Mouse (Mus musculus): ENCODE measurements around the gene Tap2.
A peak's percentile ranks its signal among the peaks of the same experiment; 100 is the strongest.

Tap2 gene

DNA sequence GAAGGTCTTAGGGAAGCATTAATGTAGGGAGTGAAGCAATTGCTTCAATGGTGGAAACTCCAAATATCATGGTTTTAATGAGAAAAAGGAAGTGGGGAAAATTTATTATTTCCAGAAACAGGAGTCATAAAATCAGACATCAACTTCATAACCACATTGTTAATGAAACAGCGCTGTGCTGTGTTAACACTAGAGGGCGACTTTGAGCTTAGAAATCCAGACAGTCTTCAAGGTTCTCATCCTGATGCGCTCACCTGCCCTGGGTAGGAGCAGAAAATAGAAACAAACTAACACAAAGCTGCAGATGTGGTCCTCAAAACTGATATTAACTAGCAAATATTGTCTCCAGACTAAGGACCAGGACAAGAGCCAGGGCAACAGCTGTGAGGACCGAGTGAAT, 46.6 kb downstream of the Tap2 start:
- DNase-seq (ENCODE audit: inconsistent ontology term): peak; percentile 14

DNA sequence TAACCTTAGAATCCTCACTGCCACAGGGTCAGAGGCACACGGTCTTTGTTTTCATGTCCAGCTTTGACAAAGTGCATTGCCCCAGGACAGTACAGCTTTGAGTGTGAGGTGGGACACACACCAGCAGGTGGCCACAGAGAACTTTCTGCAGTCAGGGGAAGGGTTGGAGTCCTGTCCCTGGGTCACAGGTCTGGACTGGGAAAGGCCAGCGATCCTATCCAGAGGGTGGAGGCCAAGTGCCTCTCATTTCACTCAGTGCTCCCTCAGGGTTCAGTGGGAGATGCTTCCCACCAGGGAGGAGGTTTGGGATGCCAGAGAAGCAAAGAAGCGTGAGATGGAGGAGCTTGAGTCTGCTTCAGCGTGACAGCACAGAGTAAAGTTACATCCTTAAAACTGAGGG, 48.3 kb downstream of the Tap2 start:
- peak; percentile 43 for DNase-seq (ENCODE audit: inconsistent ontology term)

DNA sequence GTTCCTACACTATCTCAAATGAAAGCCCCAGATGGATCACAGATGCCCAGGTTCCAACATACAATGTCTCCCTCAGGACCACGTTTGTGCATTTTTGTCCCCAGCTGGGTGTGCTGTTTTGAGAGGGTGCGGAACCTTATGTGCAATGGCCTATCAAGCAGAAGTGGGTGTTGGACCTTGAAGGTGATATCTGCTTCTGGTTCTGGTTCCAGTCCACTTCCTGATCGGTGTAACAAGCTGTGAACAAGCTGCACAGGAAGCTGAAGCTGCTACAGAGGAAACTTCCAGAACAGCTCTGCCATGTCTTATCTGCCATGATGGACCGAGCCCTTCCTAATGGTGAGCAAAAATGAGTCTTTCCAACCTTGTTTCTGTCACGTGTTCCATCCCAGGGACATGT, 53.2 kb downstream of the Tap2 start:
- no peak for DNase-seq (ENCODE audit: inconsistent ontology term)

DNA sequence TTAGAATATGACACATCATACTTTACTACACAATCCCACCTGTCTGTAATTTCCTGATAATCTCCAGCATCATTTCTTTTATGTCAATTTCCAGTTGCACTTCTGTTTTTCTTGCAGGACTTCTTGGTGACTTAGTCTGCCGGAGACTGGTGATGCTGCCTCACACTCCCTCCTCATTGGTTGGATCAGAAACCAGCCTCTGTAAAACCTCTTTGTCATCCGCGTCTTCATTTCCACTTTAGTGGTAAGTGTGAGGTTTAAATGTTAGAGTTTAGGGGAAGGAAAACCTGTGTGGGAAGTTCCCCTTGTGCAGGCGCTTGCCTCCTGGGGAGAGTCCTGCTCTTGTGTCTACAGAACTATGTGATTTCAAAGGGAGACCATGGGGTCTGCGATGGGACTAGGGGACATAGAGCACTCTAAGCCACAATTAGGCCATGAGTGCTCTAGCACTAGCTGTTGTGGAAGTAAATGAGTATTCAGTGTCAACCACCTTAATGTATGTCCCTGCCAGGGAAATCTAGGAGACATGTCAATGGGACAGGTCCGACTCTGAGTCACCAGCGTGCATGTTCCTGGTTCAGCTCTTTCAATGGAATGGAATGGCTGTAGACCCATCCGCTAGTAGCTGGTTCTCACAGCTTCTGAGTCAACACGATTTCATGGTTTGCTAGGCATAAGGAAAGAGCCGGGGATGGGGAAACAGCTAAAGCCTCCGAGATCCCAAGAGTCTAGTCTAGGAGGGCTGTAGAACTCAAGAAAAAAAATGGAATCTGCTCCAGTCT, 54.5 kb downstream of the Tap2 start, which contains the start of gene H2-Ab1:
H2-Ab1 (plus strand) TSS at position 96 of the 782 bp plus-strand sequence.
- DNase-seq (ENCODE audit: inconsistent ontology term): peak; percentile 40

DNA sequence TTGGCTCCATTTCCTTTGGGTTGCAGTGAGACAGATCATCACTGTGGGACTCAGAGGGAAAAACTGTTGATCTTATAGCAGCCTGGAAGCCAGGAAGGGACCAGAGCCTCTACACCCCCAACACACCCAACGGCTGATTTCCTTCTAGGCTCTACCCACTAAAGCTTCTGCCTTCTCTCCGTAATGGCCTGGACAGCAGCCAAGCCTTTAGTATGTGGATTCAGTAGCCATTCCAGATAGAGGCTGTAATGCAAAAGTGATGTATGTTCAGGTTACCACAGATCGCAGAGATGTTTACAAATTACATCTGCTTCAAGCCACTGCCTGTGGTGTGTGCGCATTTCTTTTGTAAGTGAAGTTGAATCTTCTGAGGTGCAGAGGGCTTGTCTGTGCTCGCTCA, 57.2 kb downstream of the Tap2 start:
- DNase-seq (ENCODE audit: inconsistent ontology term): no peak

DNA sequence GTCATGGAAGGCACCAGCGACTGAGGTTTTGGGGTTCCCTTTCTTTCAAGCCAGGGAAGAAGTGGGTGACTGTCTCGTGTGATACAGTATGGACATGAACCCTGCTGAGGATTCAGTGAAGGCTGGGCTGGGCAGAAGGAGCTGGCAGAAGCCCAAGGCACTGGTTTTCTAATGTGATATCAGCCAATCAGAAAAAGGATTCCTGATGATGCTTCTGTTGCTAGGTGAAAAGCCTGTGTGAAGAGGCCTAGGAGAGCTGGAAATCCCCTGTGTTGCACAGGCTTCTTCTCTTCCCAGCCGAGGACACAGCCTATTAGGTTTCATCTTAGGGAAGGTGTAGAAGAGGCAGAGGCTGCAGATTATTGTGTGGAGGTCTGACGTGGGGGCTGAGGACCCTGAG, 58.2 kb downstream of the Tap2 start:
- DNase-seq (ENCODE audit: inconsistent ontology term): peak; percentile 74

DNA sequence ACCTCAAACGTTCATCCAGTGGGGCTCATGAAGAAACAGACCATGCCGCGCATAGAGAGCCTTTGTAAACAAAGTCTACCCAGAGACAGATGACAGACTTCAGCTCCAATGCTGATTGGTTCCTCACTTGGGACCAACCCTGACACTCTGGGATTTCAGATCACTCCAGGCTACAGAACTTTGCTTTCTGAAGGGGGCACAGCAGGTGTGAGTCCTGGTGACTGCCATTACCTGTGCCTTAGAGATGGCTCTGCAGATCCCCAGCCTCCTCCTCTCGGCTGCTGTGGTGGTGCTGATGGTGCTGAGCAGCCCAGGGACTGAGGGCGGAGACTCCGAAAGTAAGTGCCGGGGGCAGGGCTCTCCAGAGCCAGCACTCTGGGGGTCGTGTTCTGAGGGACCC, 59.7 kb downstream of the Tap2 start:
- DNase-seq (ENCODE audit: inconsistent ontology term): peak; percentile 81

DNA sequence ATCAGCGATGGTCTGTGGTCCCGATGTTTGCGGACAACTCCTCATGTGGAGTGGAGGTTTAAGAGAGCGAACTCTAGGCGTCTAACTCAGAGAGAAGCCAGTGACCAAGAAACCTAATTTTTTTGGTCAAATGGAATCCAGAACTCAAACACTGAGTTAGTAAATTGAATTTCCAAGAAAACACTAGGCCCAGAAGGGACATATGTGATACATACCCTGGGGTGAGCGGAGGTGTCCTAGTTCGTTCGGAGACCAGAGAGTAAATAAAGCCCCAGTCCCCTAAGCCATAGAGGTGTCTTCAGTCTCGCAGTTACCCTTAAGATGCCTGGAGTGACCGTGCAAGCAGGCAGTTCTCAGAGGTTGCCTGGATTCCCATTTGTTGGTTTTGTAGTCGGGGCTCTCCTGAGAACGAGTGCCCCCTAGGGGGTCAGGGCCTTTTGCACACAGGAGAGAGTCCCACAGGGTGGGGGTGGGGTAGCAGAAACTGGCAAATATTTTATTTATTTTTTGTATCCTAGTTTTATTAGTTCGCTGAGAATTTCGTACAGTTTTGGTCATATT, 60.6 kb downstream of the Tap2 start:
- peak; percentile 11 for DNase-seq (ENCODE audit: inconsistent ontology term)

DNA sequence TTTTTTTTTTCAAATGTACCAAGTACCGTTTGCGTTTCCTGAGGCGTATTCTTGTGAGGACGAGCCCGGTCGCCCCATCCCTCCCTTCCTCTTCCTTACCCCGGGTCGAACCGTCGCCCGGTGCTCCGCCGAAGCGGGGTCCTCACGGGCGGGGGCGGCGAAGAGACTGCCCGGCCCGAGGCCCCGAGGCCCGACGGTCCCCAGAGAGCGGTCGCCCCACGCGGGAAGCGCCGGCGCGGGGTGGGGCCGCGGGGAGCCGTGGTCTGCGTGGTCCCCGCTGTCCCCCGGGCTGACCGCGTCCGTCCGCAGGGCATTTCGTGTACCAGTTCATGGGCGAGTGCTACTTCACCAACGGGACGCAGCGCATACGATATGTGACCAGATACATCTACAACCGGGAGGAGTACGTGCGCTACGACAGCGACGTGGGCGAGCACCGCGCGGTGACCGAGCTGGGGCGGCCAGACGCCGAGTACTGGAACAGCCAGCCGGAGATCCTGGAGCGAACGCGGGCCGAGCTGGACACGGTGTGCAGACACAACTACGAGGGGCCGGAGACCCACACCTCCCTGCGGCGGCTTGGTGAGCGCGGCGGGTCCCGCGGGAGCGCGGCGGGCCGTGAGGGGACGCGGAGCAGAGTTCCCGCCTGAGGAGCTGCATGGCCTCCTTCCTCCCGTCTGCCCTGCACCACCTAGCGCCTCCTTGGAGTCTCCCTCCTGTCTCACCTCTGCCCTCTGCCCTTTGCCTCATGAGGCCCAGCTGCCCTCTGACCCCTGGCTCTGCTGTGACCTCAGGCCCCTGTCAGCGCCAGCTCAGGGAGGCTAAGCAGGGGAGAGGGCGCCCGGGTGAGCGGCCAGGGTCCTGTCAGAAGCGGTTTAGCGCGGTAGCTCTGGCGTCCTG, 61.4 kb downstream of the Tap2 start:
- peak; percentile 13 for DNase-seq (ENCODE audit: inconsistent ontology term)
